Mouse (Mus musculus): Measurements from ENCODE around the gene Psmb9. TPM values are rescaled to one million over a fixed set of nuclear protein-coding genes. Genes with fewer than 3 reads are reported as not detected.
"Not testable (repeated sequence)": the region's sequence is repeated elsewhere in the genome, so short reads cannot be mapped to it uniquely, and the experiment has no call there.

Gene Psmb9
- 0.95 and 1.2 TPM in 2 replicates for polyA plus RNA-seq (2014; fragmentation: Nextera tagmentation; extraction: Ambion mirVana)

DNA sequence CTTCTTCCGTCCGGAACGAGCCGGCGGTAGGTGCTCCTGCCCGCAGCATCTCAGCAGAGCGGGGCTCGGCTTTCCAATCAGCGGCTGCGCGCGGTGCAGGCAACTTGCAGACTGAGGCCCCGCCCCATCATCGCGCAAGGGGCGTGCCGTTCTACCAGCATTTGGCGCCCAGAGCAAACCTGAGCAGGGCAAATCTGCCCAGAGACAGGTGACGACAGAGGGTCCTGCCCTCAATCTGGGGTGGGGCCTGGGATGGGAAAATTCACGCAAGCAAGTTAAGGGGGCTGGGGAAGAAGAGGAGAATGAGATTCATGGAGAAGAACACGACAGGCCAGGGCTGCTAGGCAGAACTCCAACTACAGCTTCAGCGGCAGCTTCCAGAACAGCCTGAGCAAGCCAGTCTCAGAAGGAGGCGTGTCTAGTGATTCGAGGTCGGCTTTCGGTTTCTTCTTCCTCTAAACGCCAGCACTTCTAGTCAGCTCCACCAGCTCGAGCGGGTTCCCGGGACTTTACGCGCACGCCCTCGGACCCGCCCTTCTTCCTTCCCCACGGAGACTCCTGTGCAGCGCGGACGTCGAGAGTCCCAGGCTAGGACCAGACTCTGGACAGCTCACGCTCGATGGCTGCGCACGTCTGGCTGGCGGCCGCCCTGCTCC is at the start of gene Psmb9, which contains the start of gene Tap1:
Gene Psmb9, minus strand, starts transcription at position 504 of the 656 bp plus-strand sequence.
Gene Tap1, plus strand, starts transcription at position 293 of the 656 bp plus-strand sequence.
- WGBS: under 1% methylated on average over 46 of the region's 46 CpGs
- H3K27me3 ChIP-seq (ENCODE audit: control insufficient read depth, insufficient read depth, low read length): peaks cover 62% of the 10 kb centered on the region
- H3K27ac ChIP-seq: no peak within 1 kb of the TSS

DNA sequence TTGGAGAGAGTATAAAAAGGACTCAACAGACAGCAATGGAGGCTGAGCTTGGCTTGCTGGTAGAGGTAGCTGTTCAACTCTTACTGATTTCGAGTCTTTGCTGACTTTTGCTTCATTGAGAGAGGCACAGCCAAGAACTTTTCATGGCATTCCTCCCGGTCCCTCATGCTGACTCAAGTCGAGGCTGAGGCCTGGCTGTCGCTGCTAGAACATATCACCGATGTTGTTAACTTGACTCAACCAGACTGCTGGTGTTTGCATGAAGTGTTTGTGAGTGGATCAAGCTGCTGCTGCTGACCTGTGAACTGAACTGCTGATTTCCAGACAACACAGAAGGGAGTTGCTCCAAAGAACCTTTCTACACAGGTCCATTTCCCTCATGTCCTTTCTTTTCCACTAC is 49.1 kb upstream of the Psmb9 start:
- Histone ChIP-seq H3K4me2 (replicated peaks) (no peak overlapping the region), H3K4me1 (replicated peaks; ENCODE audit: control insufficient read depth, insufficient read depth, low read length) (no peaks in the 10 kb centered on the region), H3K9ac (no peak overlapping the region), H3K27me3 (ENCODE audit: control insufficient read depth, insufficient read depth, low read length) (no peaks in the 10 kb centered on the region), H3K9me3 (ENCODE audit: control insufficient read depth, low read length) (0 out of 2 replicates have a peak, but pooled peaks cover under 1% of the 10 kb centered on the region), H3K4me3 (replicated peaks; ENCODE audit: low read length) (no peak overlapping the region), H3K27ac (no peak overlapping the region), H3K36me3 (replicated peaks; ENCODE audit: control insufficient read depth, insufficient read depth) (no peaks in the 10 kb centered on the region)
- no peak for ATAC-seq (ENCODE audit: low FRiP score)
- DNase-seq (ENCODE audit: low spot score): no peak
- WGBS: 86% methylated on average over 5 of the region's 5 CpGs

More for the DNA sequence above, at the start of gene Psmb9, which contains the start of gene Tap1:
- H3K4me3 ChIP-seq (replicated peaks; ENCODE audit: low read length): peak within 1 kb of the TSS; percentile 36
- peak within 1 kb of the TSS; percentile 32 for H3K9ac ChIP-seq
- DNase-seq (ENCODE audit: low spot score) (peak; percentile 92), ATAC-seq (ENCODE audit: low FRiP score) (peak; percentile 93)
- peaks cover 13% of the 10 kb centered on the region for H3K4me1 ChIP-seq (replicated peaks; ENCODE audit: control insufficient read depth, insufficient read depth, low read length)
- H3K4me2 ChIP-seq (replicated peaks): peak within 1 kb of the TSS; percentile 77
- H3K9me3 ChIP-seq (ENCODE audit: control insufficient read depth, low read length): no peaks in the 10 kb centered on the region
- no peaks in the 10 kb centered on the region for H3K36me3 ChIP-seq (replicated peaks; ENCODE audit: control insufficient read depth, insufficient read depth)

DNA sequence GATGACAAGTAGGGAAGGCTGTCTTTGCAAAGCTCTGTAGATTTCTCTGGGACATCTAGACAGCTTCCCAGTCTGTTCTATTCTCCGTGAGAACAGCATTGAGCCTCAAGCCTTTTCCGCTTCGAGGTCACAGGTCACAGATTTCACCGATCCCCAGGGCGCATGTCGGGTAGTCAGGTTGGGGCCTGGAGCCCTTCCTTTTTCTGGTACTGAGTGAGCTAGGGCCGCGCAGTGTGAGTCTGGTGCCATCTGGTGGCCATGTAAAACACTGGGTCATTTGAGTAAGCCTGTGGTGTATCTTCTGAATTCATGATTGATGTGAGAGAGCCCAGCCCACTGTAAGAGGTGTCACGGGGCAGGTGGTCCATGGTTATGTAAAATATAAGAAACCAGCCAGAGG is 47.4 kb upstream of the Psmb9 start:
- Histone ChIP-seq H3K27me3 (ENCODE audit: control insufficient read depth, insufficient read depth, low read length) (no peaks in the 10 kb centered on the region), H3K36me3 (replicated peaks; ENCODE audit: control insufficient read depth, insufficient read depth) (no peaks in the 10 kb centered on the region), H3K4me3 (replicated peaks; ENCODE audit: low read length) (no peak overlapping the region), H3K4me2 (replicated peaks) (no peak overlapping the region), H3K9me3 (ENCODE audit: control insufficient read depth, low read length) (no peaks in the 10 kb centered on the region), H3K4me1 (replicated peaks; ENCODE audit: control insufficient read depth, insufficient read depth, low read length) (no peaks in the 10 kb centered on the region), H3K27ac (no peak overlapping the region), H3K9ac (no peak overlapping the region)
- whole genome bisulfite sequencing: 50% methylated on average over 9 of the region's 9 CpGs
- ATAC-seq (ENCODE audit: low FRiP score) (no peak), DNase-seq (ENCODE audit: low spot score) (peak; percentile 66)

DNA sequence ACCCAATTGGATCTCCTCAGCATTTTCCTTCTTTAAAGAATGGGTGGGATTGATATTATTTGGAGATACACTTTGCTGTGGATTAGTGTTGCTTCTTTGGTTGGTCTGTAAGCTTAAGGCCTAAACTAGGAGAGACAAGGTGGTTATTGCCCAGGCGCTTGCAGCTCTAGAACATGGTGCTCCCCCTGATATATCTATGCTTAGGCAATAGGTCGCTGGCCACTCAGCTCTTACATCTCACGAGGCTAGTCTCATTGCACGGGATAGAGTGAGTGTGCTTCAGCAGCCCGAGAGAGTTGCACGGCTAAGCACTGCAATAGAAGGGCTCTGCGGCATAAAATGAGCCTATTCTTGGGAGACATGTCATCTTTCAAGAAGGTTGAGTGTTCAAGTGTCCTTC is 44.5 kb upstream of the Psmb9 start:
- not testable (repeated sequence) for DNase-seq (ENCODE audit: low spot score); H3K9ac ChIP-seq; H3K9me3 ChIP-seq (ENCODE audit: control insufficient read depth, low read length); H3K4me3 ChIP-seq (replicated peaks; ENCODE audit: low read length); H3K4me1 ChIP-seq (replicated peaks; ENCODE audit: control insufficient read depth, insufficient read depth, low read length); H3K27ac ChIP-seq; H3K4me2 ChIP-seq (replicated peaks); H3K36me3 ChIP-seq (replicated peaks; ENCODE audit: control insufficient read depth, insufficient read depth); H3K27me3 ChIP-seq (ENCODE audit: control insufficient read depth, insufficient read depth, low read length); ATAC-seq (ENCODE audit: low FRiP score)
- WGBS: 95% methylated on average over 4 of the region's 7 CpGs

DNA sequence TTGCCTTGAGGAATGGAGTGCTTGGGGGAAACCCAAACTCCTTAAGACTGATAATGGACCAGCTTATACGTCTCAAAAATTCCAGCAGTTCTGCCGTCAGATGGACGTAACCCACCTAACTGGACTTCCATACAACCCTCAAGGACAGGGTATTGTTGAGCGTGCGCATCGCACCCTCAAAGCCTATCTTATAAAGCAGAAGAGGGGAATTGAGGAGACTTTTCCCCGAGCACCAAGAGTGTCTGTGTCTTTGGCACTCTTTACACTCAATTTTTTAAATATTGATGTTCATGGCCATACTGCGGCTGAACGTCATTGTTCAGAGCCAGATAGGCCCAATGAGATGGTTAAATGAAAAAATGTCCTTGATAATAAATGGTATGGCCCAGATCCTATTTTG is 43.4 kb upstream of the Psmb9 start:
- not testable (repeated sequence) for H3K36me3 ChIP-seq (replicated peaks; ENCODE audit: control insufficient read depth, insufficient read depth); ATAC-seq (ENCODE audit: low FRiP score); H3K27ac ChIP-seq; H3K4me2 ChIP-seq (replicated peaks); H3K27me3 ChIP-seq (ENCODE audit: control insufficient read depth, insufficient read depth, low read length); H3K9ac ChIP-seq; H3K4me3 ChIP-seq (replicated peaks; ENCODE audit: low read length); DNase-seq (ENCODE audit: low spot score); H3K9me3 ChIP-seq (ENCODE audit: control insufficient read depth, low read length); H3K4me1 ChIP-seq (replicated peaks; ENCODE audit: control insufficient read depth, insufficient read depth, low read length)
- 95% methylated on average over 2 of the region's 9 CpGs for WGBS

DNA sequence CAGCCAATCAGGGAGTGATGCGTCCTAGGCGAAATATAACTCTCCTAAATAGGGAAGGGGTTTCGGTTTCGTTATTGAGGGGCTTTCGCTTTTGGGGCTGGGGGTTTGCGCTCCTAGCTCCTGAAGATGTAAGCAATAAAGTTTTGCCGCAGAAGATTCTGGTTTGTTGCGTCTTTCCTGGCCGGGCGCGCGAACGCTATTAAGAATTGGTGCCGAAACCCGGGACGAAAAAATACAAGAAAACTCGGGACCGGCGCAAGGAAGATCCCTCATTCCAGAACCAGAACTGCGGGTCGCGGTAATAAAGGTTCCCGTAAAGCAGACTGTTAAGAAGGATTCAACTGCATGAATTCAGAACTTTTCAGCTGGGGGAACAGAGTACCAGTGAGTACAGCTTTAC is 38.3 kb upstream of the Psmb9 start:
- H3K27ac ChIP-seq; H3K9ac ChIP-seq; H3K36me3 ChIP-seq (replicated peaks; ENCODE audit: control insufficient read depth, insufficient read depth); DNase-seq (ENCODE audit: low spot score); H3K4me1 ChIP-seq (replicated peaks; ENCODE audit: control insufficient read depth, insufficient read depth, low read length); H3K27me3 ChIP-seq (ENCODE audit: control insufficient read depth, insufficient read depth, low read length); H3K4me2 ChIP-seq (replicated peaks); H3K4me3 ChIP-seq (replicated peaks; ENCODE audit: low read length); H3K9me3 ChIP-seq (ENCODE audit: control insufficient read depth, low read length); ATAC-seq (ENCODE audit: low FRiP score): not testable (repeated sequence)
- 96% methylated on average over 13 of the region's 23 CpGs for WGBS

DNA sequence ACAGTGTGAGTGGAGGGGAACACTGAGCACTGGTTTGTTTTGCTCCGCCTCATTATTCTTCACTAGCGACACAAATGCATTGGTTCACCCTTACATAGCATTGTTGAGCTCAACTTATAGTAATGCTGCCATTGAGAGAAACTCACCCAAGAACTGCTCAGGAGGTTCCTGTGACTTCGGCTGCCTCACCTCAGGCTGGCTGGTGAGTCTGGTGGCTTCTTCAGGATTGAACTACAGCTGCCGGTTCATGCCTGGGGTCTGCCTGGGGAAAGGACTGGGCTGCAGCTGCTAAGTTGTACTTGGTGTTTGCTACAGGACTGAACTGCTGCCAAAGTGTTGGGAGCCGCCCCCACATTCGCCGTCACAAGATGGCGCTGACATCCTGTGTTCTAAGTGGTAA is 37.9 kb upstream of the Psmb9 start:
- 94% methylated on average over 8 of the region's 8 CpGs for WGBS
- DNase-seq (ENCODE audit: low spot score): no peak
- no peaks in the 10 kb centered on the region for H3K4me1 ChIP-seq (replicated peaks; ENCODE audit: control insufficient read depth, insufficient read depth, low read length)
- no peak for ATAC-seq (ENCODE audit: low FRiP score)
- H3K9me3 ChIP-seq (ENCODE audit: control insufficient read depth, low read length): 0 out of 2 replicates have a peak, but pooled peaks cover 5% of the 10 kb centered on the region
- H3K4me3 ChIP-seq (replicated peaks; ENCODE audit: low read length): no peak overlapping the region
- no peaks in the 10 kb centered on the region for H3K27me3 ChIP-seq (ENCODE audit: control insufficient read depth, insufficient read depth, low read length)
- H3K36me3 ChIP-seq (replicated peaks; ENCODE audit: control insufficient read depth, insufficient read depth): no peaks in the 10 kb centered on the region
- no peak overlapping the region for H3K27ac ChIP-seq
- H3K9ac ChIP-seq: no peak overlapping the region
- H3K4me2 ChIP-seq (replicated peaks): no peak overlapping the region

DNA sequence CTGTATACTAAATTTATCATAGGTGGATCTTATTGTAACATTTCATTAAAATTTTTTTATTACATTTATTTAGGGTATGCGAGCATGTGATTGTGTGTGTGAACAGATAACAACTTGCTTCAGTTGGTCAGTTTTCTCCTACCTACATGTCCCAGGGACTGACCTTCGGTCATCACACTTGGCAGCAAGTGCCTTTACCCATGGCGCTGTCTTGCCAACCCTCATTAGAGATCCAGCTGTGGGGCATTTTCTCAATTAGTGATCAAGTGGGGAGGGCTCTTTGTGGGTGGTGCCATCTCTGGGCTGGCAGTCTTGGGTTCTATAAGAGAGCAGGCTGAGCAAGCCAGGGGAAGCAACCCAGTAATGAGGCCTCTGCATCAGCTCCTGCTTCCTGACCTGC is 37.3 kb upstream of the Psmb9 start:
- Histone ChIP-seq H3K4me1 (replicated peaks; ENCODE audit: control insufficient read depth, insufficient read depth, low read length) (no peaks in the 10 kb centered on the region), H3K36me3 (replicated peaks; ENCODE audit: control insufficient read depth, insufficient read depth) (no peaks in the 10 kb centered on the region), H3K4me2 (replicated peaks) (no peak overlapping the region), H3K27me3 (ENCODE audit: control insufficient read depth, insufficient read depth, low read length) (no peaks in the 10 kb centered on the region), H3K27ac (no peak overlapping the region), H3K4me3 (replicated peaks; ENCODE audit: low read length) (no peak overlapping the region), H3K9me3 (ENCODE audit: control insufficient read depth, low read length) (0 out of 2 replicates have a peak, but pooled peaks cover 5% of the 10 kb centered on the region), H3K9ac (no peak overlapping the region)
- ATAC-seq (ENCODE audit: low FRiP score) (no peak), DNase-seq (ENCODE audit: low spot score) (no peak)
- 96% methylated on average over 3 of the region's 3 CpGs for WGBS

DNA sequence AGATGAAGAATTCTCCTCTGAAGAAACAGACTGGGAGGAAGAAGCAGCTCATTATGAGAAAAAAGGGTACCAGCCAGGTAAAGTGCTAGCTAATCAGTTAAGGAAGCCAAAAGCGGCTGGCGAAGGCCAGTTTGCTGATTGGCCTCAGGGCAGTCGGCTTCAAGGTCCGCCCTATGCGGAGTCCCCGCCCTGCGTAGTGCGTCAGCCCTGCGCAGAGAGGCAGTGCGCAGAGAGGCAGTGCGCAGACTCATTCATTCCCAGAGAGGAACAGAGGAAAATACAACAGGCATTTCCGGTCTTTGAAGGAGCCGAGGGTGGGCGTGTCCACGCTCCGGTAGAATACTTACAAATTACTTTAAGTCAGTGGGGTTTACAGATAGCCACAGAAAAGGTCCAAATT is 32.8 kb upstream of the Psmb9 start:
- 95% methylated on average over 3 of the region's 16 CpGs for WGBS
- not testable (repeated sequence) for DNase-seq (ENCODE audit: low spot score)

More for the DNA sequence above, 32.8 kb upstream of the Psmb9 start:
- not testable (repeated sequence) for ATAC-seq (ENCODE audit: low FRiP score); H3K4me3 ChIP-seq (replicated peaks; ENCODE audit: low read length); H3K36me3 ChIP-seq (replicated peaks; ENCODE audit: control insufficient read depth, insufficient read depth); H3K9me3 ChIP-seq (ENCODE audit: control insufficient read depth, low read length); H3K27me3 ChIP-seq (ENCODE audit: control insufficient read depth, insufficient read depth, low read length); H3K27ac ChIP-seq; H3K4me2 ChIP-seq (replicated peaks); H3K9ac ChIP-seq; H3K4me1 ChIP-seq (replicated peaks; ENCODE audit: control insufficient read depth, insufficient read depth, low read length)

All from hindbrain, embryonic 14.5 days (tissue).